Mouse (Mus musculus): Measurements from ENCODE around the gene Baiap2l2. TPM values are rescaled to one million over a fixed set of nuclear protein-coding genes. Genes with fewer than 3 reads are reported as not detected.

Baiap2l2 gene
- 2.1 and 2.6 TPM in 2 replicates for polyA plus RNA-seq (2012; rRNA removed)

DNA sequence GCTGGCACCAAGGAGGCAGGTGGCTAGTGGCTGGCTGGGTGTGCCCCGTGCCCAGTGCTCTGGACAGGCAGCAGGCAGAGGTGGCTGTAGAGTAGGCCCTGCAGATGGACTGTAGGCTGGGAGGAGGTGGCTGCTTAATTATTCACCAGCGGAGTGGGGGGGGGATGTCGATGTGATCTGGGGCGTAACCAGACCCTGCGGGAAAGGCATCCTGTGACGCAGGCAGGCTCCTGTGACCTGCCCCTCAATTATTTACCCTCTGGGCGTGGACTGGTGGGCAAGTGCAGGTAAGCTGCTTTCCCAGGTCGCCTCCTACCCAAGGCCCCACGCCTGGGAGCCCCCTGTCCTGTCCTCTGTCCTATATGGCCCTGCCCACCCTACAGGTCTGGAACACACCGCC is at the start of gene Baiap2l2:
TSS of gene Baiap2l2 (minus strand) at position 139 of the 400 bp plus-strand sequence.
- 79% methylated on average over 10 of the region's 10 CpGs for WGBS

DNA sequence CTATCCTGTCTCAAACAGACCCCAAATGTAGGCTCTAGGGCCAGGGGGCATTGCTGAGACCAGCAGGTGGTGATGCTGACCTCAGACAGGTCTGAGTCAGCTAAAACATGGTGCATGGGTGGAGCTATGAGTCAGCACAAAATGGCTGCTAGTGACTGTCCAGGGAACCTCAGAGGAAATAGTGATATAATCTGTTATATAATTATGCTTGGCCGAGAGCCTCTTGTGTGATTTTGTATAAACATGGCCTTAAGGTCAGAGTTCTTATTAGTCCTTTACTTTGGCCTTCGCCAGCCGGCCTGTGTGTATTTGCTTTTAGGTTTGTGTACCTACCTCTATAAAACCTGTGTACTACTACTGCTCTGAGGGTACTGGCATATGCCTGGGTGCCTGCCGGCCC is 48.1 kb upstream of the Baiap2l2 start:
- Histone ChIP-seq H3K4me1 (ENCODE audit: control insufficient read depth, insufficient read depth, low read length) (peaks cover 8% of the 10 kb centered on the region), H3K4me3 (replicated peaks; ENCODE audit: extremely low read depth, low read depth, low read length) (no peak overlapping the region)
- DNase-seq: no peak
- WGBS: 22% methylated on average over 4 of the region's 4 CpGs
- no peak for TF ChIP-seq CTCF (IDR thresholded peaks at IDR 0.05; ENCODE audit: insufficient read depth, low read length)
- TF ChIP-seq POLR2A (IDR thresholded peaks at IDR 0.05; ENCODE audit: borderline replicate concordance, extremely low read depth, low read depth, low read length): no peak

More for the DNA sequence above, at the start of gene Baiap2l2:
- TF ChIP-seq CTCF (IDR thresholded peaks at IDR 0.05; ENCODE audit: insufficient read depth, low read length) (no peak), POLR2A (IDR thresholded peaks at IDR 0.05; ENCODE audit: borderline replicate concordance, extremely low read depth, low read depth, low read length) (no peak)
- DNase-seq: no peak
- no peak within 1 kb of the TSS for H3K4me3 ChIP-seq (replicated peaks; ENCODE audit: extremely low read depth, low read depth, low read length)
- no peaks in the 10 kb centered on the region for H3K4me1 ChIP-seq (ENCODE audit: control insufficient read depth, insufficient read depth, low read length)

DNA sequence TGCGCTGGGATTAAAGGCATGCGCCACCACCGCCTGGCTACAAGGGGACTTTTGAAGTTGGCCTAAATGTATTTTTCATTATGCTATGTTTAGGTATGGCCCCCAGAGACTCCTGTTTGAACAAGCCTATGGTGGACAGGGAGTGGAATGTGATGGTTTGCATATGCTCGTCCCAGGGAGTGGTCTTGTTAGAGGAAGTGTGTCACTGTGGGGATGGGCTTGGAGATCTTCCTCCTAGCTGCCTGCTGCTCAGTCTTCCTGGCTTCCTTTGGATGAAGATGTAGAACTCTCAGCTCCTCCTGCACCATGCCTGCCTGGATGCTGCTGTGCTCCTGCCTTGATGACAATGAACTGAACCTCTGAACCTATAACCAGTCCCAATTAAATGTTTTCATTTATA is 45.2 kb upstream of the Baiap2l2 start:
- Histone ChIP-seq H3K4me1 (ENCODE audit: control insufficient read depth, insufficient read depth, low read length) (peaks cover 15% of the 10 kb centered on the region), H3K4me3 (replicated peaks; ENCODE audit: extremely low read depth, low read depth, low read length) (no peak overlapping the region)
- no peak for DNase-seq
- WGBS: 54% methylated on average over 4 of the region's 4 CpGs
- TF ChIP-seq POLR2A (IDR thresholded peaks at IDR 0.05; ENCODE audit: borderline replicate concordance, extremely low read depth, low read depth, low read length) (no peak), CTCF (IDR thresholded peaks at IDR 0.05; ENCODE audit: insufficient read depth, low read length) (no peak)

DNA sequence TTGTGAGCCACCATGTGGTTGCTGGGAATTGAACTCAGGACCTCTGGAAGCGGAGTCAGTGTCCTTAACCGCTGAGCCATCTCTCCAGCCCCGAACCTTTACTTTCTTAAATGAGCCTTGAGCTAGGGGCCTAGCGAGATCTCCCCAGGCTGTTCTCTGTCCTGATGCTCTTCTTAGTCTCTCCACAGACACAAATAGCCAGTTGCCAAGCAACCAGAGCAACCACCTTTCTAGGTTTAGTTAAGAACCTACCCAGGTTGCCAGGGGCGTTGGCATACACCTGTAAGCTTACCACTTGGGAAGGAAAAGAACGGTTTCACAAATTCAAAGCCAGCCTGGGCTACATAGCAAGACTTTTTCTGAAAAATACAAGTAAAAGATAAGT is 44.6 kb upstream of the Baiap2l2 start:
- TF ChIP-seq CTCF (IDR thresholded peaks at IDR 0.05; ENCODE audit: insufficient read depth, low read length): no peak
- no peak for TF ChIP-seq POLR2A (IDR thresholded peaks at IDR 0.05; ENCODE audit: borderline replicate concordance, extremely low read depth, low read depth, low read length)
- 85% methylated on average over 6 of the region's 6 CpGs for WGBS
- DNase-seq: no peak
- no peak overlapping the region for H3K4me3 ChIP-seq (replicated peaks; ENCODE audit: extremely low read depth, low read depth, low read length)
- peaks cover 15% of the 10 kb centered on the region for H3K4me1 ChIP-seq (ENCODE audit: control insufficient read depth, insufficient read depth, low read length)

DNA sequence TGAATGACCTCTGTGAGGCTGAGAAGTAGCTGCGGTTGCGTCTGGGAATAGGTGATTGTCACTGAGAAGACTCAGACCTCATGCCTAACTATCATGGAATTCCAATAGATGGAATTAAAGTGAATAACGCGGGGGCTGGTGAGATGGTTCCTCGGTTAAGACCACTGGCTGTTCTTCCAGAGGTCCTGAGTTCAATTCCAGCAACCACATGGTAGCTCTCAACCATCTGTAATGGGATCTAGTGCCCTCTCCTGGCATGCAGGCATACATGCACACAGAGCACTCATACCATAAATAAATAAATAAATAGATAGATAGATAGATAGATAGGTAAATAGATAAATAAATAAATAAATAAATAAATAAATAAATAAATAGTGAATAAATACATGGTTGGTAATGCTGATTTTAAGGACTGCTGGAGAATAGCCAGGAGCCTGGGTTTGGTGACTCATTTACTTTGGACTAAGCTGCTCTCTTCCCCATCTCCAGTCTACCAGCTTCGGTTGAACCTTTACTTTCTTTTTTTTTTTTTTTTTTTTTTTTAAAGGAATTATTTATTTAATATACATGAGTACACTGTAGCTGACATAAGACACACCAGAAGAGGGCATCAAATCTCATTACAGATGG is 44.1 kb upstream of the Baiap2l2 start:
- TF ChIP-seq POLR2A (IDR thresholded peaks at IDR 0.05; ENCODE audit: borderline replicate concordance, extremely low read depth, low read depth, low read length) (no peak), CTCF (IDR thresholded peaks at IDR 0.05; ENCODE audit: insufficient read depth, low read length) (no peak)
- WGBS: 90% methylated on average over 6 of the region's 6 CpGs
- Histone ChIP-seq H3K4me1 (ENCODE audit: control insufficient read depth, insufficient read depth, low read length) (peaks cover 18% of the 10 kb centered on the region), H3K4me3 (replicated peaks; ENCODE audit: extremely low read depth, low read depth, low read length) (no peak overlapping the region)
- no peak for DNase-seq

DNA sequence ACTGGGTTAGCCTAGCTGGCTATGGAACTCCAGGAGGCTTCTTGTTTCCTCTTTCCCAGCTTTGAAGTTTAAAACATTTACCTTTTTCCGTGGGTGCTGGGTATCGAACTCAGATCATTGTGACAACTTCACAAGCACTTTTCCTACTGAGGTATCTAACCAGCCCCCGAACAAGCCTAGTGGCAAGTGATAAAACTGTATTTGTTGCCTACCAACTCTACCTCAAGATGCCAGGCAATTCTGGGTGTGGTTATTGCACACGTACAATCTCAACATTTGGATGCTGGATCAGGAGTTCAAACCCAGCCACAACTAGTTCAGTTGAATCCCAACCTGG is 43.6 kb upstream of the Baiap2l2 start:
- WGBS: 88% methylated on average over 4 of the region's 4 CpGs
- Histone ChIP-seq H3K4me3 (replicated peaks; ENCODE audit: extremely low read depth, low read depth, low read length) (no peak overlapping the region), H3K4me1 (ENCODE audit: control insufficient read depth, insufficient read depth, low read length) (peaks cover 21% of the 10 kb centered on the region)
- TF ChIP-seq CTCF (IDR thresholded peaks at IDR 0.05; ENCODE audit: insufficient read depth, low read length) (no peak), POLR2A (IDR thresholded peaks at IDR 0.05; ENCODE audit: borderline replicate concordance, extremely low read depth, low read depth, low read length) (no peak)
- DNase-seq: no peak

DNA sequence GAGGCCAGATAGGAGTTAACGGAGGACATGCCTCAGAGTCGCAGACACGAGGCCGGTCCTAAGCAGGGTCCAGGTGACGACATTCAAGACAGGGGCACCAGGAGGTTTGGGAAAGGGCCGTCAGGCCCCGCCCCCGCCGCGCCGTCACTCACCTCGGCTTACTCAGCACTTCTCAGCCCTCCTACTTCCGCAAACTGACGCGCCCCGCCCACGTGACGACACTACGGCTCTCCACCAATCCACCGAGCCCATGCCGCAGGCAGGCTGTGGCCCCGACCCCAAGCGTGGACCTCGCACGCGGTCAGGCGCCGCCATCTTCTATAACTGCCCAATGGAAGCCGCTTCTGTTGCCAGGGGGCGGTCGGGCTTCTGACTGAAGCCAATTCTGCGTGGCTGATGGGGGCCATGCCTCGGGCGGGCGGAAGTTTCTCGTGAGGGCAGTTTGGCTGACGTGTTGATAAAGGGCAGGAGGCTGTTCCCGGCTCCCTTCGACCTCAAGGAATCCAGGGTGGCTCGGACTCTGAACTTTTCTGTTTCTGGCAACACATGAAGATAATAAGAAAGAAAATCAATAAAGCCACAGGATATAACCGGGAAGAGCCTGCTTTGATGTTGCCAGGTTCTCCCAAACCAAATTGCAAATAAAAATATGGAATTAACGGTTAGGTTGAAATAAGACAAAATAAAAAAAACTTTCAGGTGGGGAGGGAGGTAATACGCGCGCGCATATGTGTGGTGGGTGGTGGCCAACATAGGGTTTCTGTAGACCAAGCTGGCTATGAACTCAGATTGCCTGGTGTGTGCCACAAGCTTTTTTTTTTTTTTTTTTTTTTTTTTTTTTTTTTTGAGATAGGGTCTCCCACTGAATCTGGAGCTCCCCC is 43.0 kb upstream of the Baiap2l2 start, which contains the start of gene Pla2g6:
TSS of gene Pla2g6 (minus strand) at position 333 of the 881 bp plus-strand sequence.
- TF ChIP-seq CTCF (IDR thresholded peaks at IDR 0.05; ENCODE audit: insufficient read depth, low read length) (no peak), POLR2A (IDR thresholded peaks at IDR 0.05; ENCODE audit: borderline replicate concordance, extremely low read depth, low read depth, low read length) (peak; percentile 86; the same call in 1 of the 2 replicates)
- 3% methylated on average over 46 of the region's 46 CpGs for WGBS
- H3K4me3 ChIP-seq (replicated peaks; ENCODE audit: extremely low read depth, low read depth, low read length): peak within 1 kb of the TSS; percentile 69
- peaks cover 19% of the 10 kb centered on the region for H3K4me1 ChIP-seq (ENCODE audit: control insufficient read depth, insufficient read depth, low read length)
- peak; percentile 98 for DNase-seq

DNA sequence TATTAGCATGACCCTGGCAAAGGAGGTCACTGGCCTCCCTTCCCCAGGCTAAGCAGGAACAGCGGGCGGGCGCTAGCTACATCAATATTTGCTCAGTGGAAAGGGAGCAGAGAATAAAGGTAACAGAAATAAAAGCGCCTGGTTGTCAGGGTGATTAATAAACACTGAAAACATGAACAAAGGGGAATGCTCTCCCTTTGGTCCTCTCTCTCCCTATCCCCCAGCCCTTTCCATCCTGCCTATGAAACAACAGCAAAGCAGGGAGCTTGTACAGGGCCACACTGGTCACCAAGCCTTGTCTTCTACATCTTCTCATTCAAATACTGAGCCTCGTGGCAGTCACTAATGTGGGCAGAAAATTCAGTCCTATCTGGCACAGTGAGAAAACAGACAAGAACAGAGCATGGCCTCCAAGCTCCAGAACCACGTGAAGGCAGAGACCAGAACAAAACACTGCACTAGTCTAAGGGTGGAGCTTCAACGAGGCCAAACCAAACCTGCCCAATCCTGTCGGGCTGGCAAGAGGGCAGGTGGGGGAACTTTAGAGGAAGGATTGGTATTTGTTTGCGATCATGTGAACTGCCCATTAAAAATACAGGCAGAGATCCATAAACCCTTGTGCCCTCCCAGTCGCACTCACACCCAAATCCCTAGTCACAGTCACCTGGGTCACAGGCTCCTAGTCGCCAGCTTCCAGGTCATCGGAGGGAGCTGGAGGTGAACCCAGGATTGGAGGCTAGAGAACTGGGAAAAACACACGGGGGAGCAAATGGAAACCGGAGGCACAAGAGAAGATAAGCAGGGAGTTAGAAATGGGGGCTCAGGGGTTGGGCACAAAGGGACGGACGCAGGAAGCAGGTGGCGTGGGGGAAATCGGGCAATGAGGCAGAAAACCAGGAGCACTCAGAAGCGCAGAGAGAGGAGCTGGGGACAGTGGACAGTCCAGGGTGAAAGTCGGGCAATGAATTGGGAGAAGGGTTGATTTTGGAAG is 41.9 kb upstream of the Baiap2l2 start:
- WGBS: 16% methylated on average over 20 of the region's 20 CpGs

DNA sequence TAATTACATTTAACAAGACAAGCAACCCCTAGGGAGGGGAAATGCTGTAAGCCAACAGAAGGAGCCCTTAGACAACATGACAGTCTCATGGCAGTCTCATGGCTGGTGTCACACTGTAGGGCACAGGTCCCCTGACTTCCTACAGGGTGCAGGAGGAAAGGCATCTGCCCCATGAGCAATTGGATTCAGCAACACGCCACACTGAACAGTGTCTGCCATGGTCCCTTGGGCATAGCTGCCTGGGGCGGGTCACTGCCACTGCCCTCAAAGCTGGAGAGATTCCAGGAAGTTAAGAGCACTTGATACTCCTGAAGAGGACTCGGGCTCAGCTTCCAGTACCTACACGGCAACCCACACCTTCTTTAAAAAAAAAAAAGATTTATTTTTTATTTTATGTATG is 40.9 kb upstream of the Baiap2l2 start:
- Histone ChIP-seq H3K4me3 (replicated peaks; ENCODE audit: extremely low read depth, low read depth, low read length) (no peak overlapping the region), H3K4me1 (ENCODE audit: control insufficient read depth, insufficient read depth, low read length) (peaks cover 21% of the 10 kb centered on the region)
- peak; percentile 40; the same call in 1 of the 2 replicates for TF ChIP-seq POLR2A (IDR thresholded peaks at IDR 0.05; ENCODE audit: borderline replicate concordance, extremely low read depth, low read depth, low read length)
- no peak for TF ChIP-seq CTCF (IDR thresholded peaks at IDR 0.05; ENCODE audit: insufficient read depth, low read length)
- 40% methylated on average over 4 of the region's 4 CpGs for WGBS
- DNase-seq: peak; percentile 59

More for the DNA sequence above, 41.9 kb upstream of the Baiap2l2 start:
- peak; percentile 61 for DNase-seq
- Histone ChIP-seq H3K4me3 (replicated peaks; ENCODE audit: extremely low read depth, low read depth, low read length) (peak overlapping the region; percentile 69), H3K4me1 (ENCODE audit: control insufficient read depth, insufficient read depth, low read length) (peaks cover 21% of the 10 kb centered on the region)
- TF ChIP-seq POLR2A (IDR thresholded peaks at IDR 0.05; ENCODE audit: borderline replicate concordance, extremely low read depth, low read depth, low read length) (peak; percentile 61; the same call in 1 of the 2 replicates), CTCF (IDR thresholded peaks at IDR 0.05; ENCODE audit: insufficient read depth, low read length) (no peak)
